Mouse (Mus musculus): ENCODE measurements at regions not wholly inside any gene's neighbourhood (a gene's known extent, or its start where the extent isn't known, plus 50 kb on each side); places are given as distances from the start of the nearest gene placed in this dataset.
A peak's percentile ranks its signal among the peaks of the same experiment; 100 is the strongest.
"Not testable (repeated sequence)": the region's sequence is repeated elsewhere in the genome, so short reads cannot be mapped to it uniquely, and the experiment has no call there.

- no peak overlapping the region for H3K27ac ChIP-seq
- H3K27me3 ChIP-seq: no peaks in the 10 kb centered on the region
- ATAC-seq (ENCODE audit: insufficient number of reproducible peaks, low FRiP score, low TSS enrichment, low read depth): no peak
- H3K9ac ChIP-seq: no peak overlapping the region
- H3K4me1 ChIP-seq: 0 out of 2 replicates have a peak, but pooled peaks cover 3% of the 10 kb centered on the region
- no peak overlapping the region for H3K4me3 ChIP-seq
- H3K9me3 ChIP-seq: no peaks in the 10 kb centered on the region
- no peaks in the 10 kb centered on the region for H3K36me3 ChIP-seq
- 38% methylated on average over 5 of the region's 5 CpGs for WGBS
- no peak overlapping the region for H3K4me2 ChIP-seq
Measured at GRCm38 (mm10) chr9:78769168-78769567, 153.8 kb downstream of the Cd109 start.

DNA sequence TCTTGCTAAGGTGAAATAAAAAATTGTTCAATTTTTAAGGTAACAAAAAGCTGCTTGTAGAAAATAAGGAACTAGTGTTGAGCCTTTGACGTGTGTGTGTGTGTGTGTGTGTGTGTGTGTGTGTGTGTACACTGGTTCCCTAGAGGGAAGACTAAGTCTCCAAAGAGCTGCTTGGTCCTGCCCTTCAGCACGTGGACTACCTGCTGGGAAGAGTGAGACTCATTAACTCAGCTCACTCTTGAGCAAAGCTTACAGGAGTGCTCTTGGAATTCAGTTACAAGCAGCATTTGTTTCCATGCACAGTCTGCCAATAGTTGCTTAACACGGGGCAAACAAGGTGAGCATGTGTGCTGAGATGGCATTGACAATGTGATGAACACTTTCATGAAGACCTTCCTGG is 158.6 kb downstream of the Cd109 start:
- no peaks in the 10 kb centered on the region for H3K36me3 ChIP-seq
- H3K4me1 ChIP-seq: 0 out of 2 replicates have a peak, but pooled peaks cover 3% of the 10 kb centered on the region
- H3K9ac ChIP-seq: no peak overlapping the region
- no peak overlapping the region for H3K4me2 ChIP-seq
- H3K27ac ChIP-seq: no peak overlapping the region
- no peaks in the 10 kb centered on the region for H3K27me3 ChIP-seq
- ATAC-seq (ENCODE audit: insufficient number of reproducible peaks, low FRiP score, low TSS enrichment, low read depth): no peak
- WGBS: 30% methylated on average over 3 of the region's 3 CpGs
- no peak overlapping the region for H3K4me3 ChIP-seq
- no peaks in the 10 kb centered on the region for H3K9me3 ChIP-seq

DNA sequence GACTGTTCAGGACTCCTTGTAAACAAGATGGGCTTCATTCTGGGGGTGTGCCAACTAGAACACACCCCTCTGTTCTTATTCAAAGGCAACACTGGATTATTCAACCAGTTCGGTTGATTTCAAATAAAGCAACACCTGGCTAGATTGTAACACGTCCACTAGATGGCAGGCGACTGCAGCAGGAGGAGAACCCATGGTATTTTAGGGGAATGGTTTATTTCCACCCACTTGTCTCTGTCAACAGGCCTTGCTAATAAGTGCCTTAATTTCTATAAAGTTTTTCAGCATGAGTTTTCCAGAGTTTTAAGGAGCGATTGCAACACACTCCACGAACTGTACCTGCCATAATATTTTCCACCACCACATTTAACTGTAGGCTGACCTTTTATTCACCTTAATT is 160.1 kb downstream of the Cd109 start:
- no peaks in the 10 kb centered on the region for H3K9me3 ChIP-seq
- H3K4me1 ChIP-seq: 0 out of 2 replicates have a peak, but pooled peaks cover 3% of the 10 kb centered on the region
- no peak overlapping the region for H3K4me2 ChIP-seq
- ATAC-seq (ENCODE audit: insufficient number of reproducible peaks, low FRiP score, low TSS enrichment, low read depth): no peak
- no peak overlapping the region for H3K9ac ChIP-seq
- no peaks in the 10 kb centered on the region for H3K36me3 ChIP-seq
- no peak overlapping the region for H3K4me3 ChIP-seq
- H3K27me3 ChIP-seq: no peaks in the 10 kb centered on the region
- no peak overlapping the region for H3K27ac ChIP-seq
- WGBS: 6% methylated on average over 5 of the region's 5 CpGs

DNA sequence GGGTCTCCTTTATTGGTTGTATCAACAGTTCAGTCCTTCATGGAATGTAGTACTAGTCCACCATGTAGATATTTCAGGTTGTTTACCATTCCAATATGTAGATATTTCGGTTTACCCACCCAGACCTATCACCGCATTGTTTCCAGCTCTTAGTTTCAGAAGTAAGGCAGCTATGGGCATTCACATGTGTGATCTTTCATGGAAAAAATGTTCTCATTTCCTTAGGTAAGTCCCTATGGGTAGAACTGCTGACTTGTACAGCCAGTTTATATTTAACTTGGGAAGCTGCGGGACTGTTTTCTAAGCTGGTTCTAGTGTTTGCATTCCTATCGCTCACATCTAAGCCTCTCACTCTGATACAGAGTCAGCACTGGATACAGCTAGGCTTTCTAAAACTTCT is 165.2 kb downstream of the Cd109 start:
- Histone ChIP-seq H3K4me3 (no peak overlapping the region), H3K27me3 (no peaks in the 10 kb centered on the region), H3K9ac (no peak overlapping the region), H3K36me3 (no peaks in the 10 kb centered on the region), H3K9me3 (no peaks in the 10 kb centered on the region), H3K4me2 (no peak overlapping the region), H3K27ac (no peak overlapping the region), H3K4me1 (peaks cover 8% of the 10 kb centered on the region)
- ATAC-seq (ENCODE audit: insufficient number of reproducible peaks, low FRiP score, low TSS enrichment, low read depth): no peak
- 75% methylated on average over 4 of the region's 4 CpGs for WGBS

- Histone ChIP-seq H3K4me1 (peaks cover 8% of the 10 kb centered on the region), H3K4me2 (no peak overlapping the region), H3K9ac (no peak overlapping the region), H3K4me3 (no peak overlapping the region), H3K27me3 (no peaks in the 10 kb centered on the region), H3K27ac (no peak overlapping the region), H3K36me3 (no peaks in the 10 kb centered on the region), H3K9me3 (no peaks in the 10 kb centered on the region)
- no peak for ATAC-seq (ENCODE audit: insufficient number of reproducible peaks, low FRiP score, low TSS enrichment, low read depth)
- 78% methylated on average over 4 of the region's 4 CpGs for WGBS
Measured at GRCm38 (mm10) chr9:78782297-78782696, 167.0 kb downstream of the Cd109 start.

DNA sequence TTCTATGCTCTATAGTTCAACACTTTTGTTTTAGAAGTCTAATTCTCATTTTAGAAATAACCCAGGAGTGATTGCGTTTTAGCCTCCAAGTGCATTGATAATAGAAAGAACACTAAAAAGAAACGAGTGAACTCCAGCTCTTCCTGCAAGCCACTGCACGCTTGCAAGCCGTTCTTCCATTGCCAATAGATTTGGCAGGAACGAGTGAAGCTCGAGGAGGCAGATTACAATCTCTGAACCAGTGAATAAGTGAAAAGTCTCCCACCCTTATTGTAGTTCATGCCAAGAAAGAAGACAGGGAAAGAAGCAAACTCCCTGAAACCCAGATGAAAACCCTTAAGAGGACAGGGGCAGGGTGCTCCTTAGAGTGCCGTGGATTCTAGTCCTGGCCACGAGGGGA is 167.5 kb downstream of the Cd109 start:
- 32% methylated on average over 8 of the region's 8 CpGs for WGBS
- ATAC-seq (ENCODE audit: insufficient number of reproducible peaks, low FRiP score, low TSS enrichment, low read depth): no peak
- no peak overlapping the region for H3K4me2 ChIP-seq

GRCm38 (mm10) chr9:78787866-78788265 is 172.5 kb downstream of the Cd109 start:
- Histone ChIP-seq H3K9me3 (no peaks in the 10 kb centered on the region), H3K36me3 (no peaks in the 10 kb centered on the region), H3K4me3 (no peak overlapping the region), H3K4me2 (no peak overlapping the region), H3K27me3 (no peaks in the 10 kb centered on the region), H3K9ac (no peak overlapping the region), H3K4me1 (peaks cover 8% of the 10 kb centered on the region), H3K27ac (no peak overlapping the region)
- ATAC-seq (ENCODE audit: insufficient number of reproducible peaks, low FRiP score, low TSS enrichment, low read depth): no peak
- WGBS: 0% methylated on average over 1 of the region's 1 CpGs

More for the DNA sequence above, 167.5 kb downstream of the Cd109 start:
- Histone ChIP-seq H3K9me3 (no peaks in the 10 kb centered on the region), H3K36me3 (no peaks in the 10 kb centered on the region), H3K9ac (no peak overlapping the region), H3K27ac (peak overlapping the region; percentile 47), H3K27me3 (no peaks in the 10 kb centered on the region), H3K4me1 (peaks cover 8% of the 10 kb centered on the region), H3K4me3 (no peak overlapping the region)

DNA sequence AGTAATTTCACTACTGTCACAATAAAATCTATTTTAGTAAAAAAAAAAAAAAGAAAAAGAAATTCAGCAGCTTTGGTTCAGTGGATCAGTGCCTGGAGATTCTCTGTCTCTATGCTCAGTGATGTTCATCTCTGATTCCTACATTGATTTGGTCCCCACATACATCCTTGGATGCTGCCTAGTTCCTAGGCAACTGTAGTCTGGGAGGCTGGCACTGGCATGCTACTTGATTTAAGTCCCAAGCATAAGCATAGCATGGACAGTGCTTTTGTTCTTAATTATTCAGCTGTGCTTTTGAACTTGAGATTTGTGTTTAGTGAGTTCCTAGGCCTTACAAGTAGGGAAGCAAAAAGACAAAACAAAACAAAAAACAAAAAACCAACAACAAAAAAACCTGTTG is 174.4 kb downstream of the Cd109 start:
- no peaks in the 10 kb centered on the region for H3K9me3 ChIP-seq
- H3K27ac ChIP-seq: no peak overlapping the region
- no peak overlapping the region for H3K9ac ChIP-seq
- H3K4me2 ChIP-seq: no peak overlapping the region
- no peak overlapping the region for H3K4me3 ChIP-seq
- H3K36me3 ChIP-seq: no peaks in the 10 kb centered on the region
- H3K27me3 ChIP-seq: no peaks in the 10 kb centered on the region
- no peak for ATAC-seq (ENCODE audit: insufficient number of reproducible peaks, low FRiP score, low TSS enrichment, low read depth)
- no peaks in the 10 kb centered on the region for H3K4me1 ChIP-seq

GRCm38 (mm10) chr9:78790155-78790554 is 174.8 kb downstream of the Cd109 start:
- WGBS: 79% methylated on average over 2 of the region's 2 CpGs
- Histone ChIP-seq H3K9me3 (no peaks in the 10 kb centered on the region), H3K4me1 (no peaks in the 10 kb centered on the region), H3K27ac (no peak overlapping the region), H3K27me3 (no peaks in the 10 kb centered on the region), H3K36me3 (no peaks in the 10 kb centered on the region), H3K4me3 (no peak overlapping the region), H3K4me2 (no peak overlapping the region), H3K9ac (no peak overlapping the region)
- no peak for ATAC-seq (ENCODE audit: insufficient number of reproducible peaks, low FRiP score, low TSS enrichment, low read depth)

DNA sequence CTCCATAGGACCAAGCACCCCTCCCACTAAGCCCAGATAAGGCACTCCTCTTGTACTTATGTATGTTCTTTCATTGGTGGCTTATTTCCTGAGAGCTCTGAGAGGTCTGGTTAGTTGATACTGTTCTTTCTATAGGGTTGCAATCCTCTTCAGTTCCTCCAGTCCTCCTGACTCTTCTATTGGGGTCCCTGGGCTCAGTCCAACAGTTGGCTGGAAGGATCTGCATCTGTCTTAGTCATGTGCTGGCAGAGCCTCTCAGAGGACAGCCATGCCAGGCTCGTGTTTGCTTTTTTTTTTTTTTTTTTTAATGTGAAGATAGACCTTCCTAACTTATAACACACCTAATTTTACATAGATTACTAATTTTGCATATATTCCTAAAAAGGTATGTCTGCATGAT is 180.5 kb downstream of the Cd109 start:
- H3K9ac ChIP-seq: no peak overlapping the region
- H3K36me3 ChIP-seq: no peaks in the 10 kb centered on the region
- no peak overlapping the region for H3K4me3 ChIP-seq
- no peak overlapping the region for H3K27ac ChIP-seq
- no peak for ATAC-seq (ENCODE audit: insufficient number of reproducible peaks, low FRiP score, low TSS enrichment, low read depth)
- WGBS: 65% methylated on average over 1 of the region's 1 CpGs
- H3K9me3 ChIP-seq: no peaks in the 10 kb centered on the region
- H3K4me1 ChIP-seq: no peaks in the 10 kb centered on the region
- no peaks in the 10 kb centered on the region for H3K27me3 ChIP-seq
- no peak overlapping the region for H3K4me2 ChIP-seq

GRCm38 (mm10) chr9:78817221-78817620 is 201.9 kb downstream of the Cd109 start:
- Histone ChIP-seq H3K27me3 (no peaks in the 10 kb centered on the region), H3K27ac (no peak overlapping the region), H3K4me1 (no peaks in the 10 kb centered on the region), H3K9ac (no peak overlapping the region), H3K4me2 (no peak overlapping the region), H3K36me3 (no peaks in the 10 kb centered on the region), H3K4me3 (no peak overlapping the region), H3K9me3 (no peaks in the 10 kb centered on the region)
- 68% methylated on average over 4 of the region's 4 CpGs for WGBS
- no peak for ATAC-seq (ENCODE audit: insufficient number of reproducible peaks, low FRiP score, low TSS enrichment, low read depth)

GRCm38 (mm10) chr9:78821554-78822212 is 206.3 kb downstream of the Cd109 start:
- not testable (repeated sequence) for H3K4me1 ChIP-seq, H3K36me3 ChIP-seq, H3K9ac ChIP-seq, H3K27me3 ChIP-seq, H3K27ac ChIP-seq, H3K9me3 ChIP-seq
- Histone ChIP-seq H3K4me2 (peak overlapping the region; percentile 47), H3K4me3 (peak overlapping the region; percentile 33)
- 3% methylated on average over 41 of the region's 52 CpGs for WGBS
- ATAC-seq (ENCODE audit: insufficient number of reproducible peaks, low FRiP score, low TSS enrichment, low read depth): peak; percentile 55; the same call in 1 of the 2 replicates

Data from limb, embryonic 15.5 days (tissue).